Mouse (Mus musculus) 3134 (cell line): ENCODE measurements at regions not wholly inside any gene's neighbourhood (a gene's known extent, or its start where the extent isn't known, plus 50 kb on each side); places are given as distances from the start of the nearest gene placed in this dataset.
"Not testable (repeated sequence)": the region's sequence is repeated elsewhere in the genome, so short reads cannot be mapped to it uniquely, and the experiment has no call there.

Experiments used
- DNase-seq: peaks from one replicate; pipeline ENCODE4 v3.0.0-alpha.2; 2011; ENCODE audit warnings: low spot score; ENCODE audit not compliant: insufficient read length; ENCODE audit errors: extremely low read depth

GRCm38 (mm10) chr11:52460190-52460780, 64.1 kb downstream of the 9530068E07Rik start:
- DNase-seq: no peak

DNA sequence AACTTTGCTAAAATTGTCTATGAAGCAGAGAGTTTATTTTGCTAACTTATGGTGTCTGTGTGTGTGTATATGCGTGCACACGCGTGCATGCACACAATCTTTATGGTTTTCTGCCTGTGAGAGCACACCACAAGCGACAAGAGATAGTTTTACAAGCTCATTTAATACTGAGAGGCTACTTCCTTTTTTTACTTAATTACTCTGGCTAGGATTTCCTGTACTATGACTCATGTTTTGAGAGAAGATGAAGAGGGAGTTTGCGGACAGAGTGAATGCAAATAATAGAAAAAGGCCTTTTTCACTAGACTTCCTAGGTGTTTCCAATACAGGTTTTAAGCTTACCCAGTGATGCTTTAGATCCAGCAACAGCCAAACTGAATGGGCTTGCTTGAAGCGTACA, 74.9 kb downstream of the 9530068E07Rik start:
- not testable (repeated sequence) for DNase-seq

DNA sequence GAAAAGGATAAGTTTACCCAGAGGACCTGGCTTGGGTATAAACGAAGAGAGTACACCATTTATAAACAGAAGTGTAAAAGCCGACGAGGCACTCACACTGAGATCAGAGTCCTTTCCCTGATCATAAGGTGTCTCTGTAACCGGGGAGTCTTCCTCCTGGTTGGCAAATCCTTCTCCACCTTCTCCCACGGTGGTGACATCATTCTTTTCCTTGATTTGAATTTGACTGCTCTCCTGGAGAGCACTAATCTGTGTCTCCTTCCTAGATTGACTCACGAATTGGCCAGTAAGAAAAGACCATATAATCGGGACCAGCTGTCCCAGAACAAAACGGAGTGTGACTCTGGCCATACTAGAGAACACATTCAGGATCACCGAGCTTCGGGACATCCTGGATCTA, 83.9 kb downstream of the 9530068E07Rik start:
- not testable (repeated sequence) for DNase-seq

DNA sequence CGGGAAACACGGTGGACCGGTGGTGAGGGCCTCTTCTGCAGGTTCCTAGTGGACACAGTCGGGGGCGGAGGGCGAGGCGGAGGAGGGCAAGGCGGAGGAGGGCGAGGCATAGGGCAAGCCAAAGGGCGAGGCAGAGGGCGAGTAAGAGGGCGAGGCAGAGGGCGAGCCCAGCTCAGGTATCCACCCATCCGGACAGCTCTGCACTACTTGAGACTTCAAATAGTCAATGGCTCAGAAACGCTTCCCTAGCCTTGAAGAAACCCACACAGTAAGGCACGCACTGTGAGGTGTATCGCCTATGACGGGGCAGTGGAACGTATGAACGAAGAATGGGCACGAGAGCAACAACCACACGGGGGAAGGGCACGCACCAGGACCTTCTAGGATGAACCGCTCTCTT, 84.5 kb downstream of the 9530068E07Rik start:
- DNase-seq: not testable (repeated sequence)

- DNase-seq: not testable (repeated sequence)
Measured at GRCm38 (mm10) chr11:52483534-52483933, 87.3 kb downstream of the 9530068E07Rik start.

DNA sequence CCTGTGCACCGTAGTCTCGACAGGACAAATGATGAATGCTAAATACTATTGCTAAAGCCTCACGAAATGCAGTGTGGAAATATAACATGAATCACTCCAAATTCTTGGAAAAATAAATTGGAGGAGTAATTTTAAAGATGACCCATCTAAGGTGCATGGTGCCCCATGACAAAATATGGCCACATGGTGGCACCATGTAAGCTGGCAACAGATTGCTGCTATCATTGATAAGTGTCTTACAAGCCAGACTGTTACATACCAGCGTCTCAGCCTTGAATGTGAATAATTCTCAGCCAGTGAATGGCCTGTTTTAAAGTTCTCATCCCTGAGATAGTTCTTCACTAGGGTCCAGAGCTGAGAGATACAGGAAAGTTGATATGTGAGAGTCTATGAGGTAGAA, 92.3 kb downstream of the 9530068E07Rik start:
- DNase-seq: not testable (repeated sequence)

DNA sequence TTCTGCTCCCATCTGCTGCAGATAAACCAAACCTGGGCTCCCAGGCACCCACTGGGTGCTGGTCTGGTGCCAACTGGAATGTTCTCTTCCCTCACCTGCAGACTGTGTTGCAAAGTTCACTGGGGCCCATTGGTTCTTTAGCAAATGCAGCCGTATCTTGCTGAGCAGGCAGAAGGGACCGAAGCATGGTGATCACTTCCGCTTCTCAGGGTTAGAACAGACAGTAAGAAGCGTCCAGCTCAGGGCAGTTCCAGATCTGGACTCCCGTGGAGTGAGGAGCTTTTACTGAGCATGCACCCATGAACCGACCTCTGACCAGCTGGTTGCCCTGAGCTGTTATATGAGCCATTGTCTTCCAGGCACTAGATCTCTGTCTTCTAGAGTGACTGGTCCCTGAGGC, 97.1 kb downstream of the 9530068E07Rik start:
- DNase-seq: no peak

DNA sequence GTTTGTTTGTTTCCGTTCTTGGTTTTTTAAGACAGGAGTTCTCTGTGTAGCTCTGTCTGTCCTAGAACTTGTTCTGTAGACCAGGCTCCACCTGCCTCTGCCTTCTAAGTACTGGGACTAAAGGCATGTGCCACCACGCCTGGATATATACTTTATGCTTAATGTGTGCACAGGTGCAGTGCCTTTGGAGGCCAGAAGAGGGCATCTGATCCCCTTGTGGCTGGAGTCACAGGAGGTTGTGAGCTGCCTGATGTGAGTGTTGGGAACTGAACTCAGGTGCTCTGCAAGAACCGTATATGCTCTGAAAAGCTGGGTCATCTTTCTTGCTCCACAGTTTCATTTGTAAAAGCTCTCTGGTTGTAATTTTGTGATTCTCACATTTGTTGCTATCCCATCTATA, 100.7 kb downstream of the 9530068E07Rik start:
- DNase-seq: no peak

- no peak for DNase-seq
Measured at GRCm38 (mm10) chr11:52502759-52503365, 106.6 kb downstream of the 9530068E07Rik start.

DNA sequence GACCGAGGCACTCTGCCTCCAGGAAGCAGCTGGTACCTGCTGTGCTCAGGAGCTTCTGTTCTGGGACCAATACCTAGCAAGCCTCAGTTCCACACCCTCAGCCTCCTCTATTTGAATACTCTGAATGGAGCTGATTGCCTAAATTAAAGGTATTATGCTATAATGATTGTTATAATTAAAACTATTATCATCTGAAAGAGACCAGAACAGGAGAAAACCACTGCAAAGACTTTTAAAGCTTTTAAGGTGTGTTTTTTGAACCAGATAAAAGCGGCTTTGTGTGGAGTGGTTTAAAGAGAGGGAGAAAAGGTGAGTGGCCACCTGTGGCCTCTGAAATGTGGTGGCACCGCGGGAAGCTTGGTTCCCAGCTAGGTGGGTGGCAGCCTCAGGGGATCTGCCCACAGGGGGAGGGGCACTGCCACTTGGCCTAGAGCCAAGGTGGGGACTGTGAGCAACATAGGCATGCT, 115.6 kb downstream of the 9530068E07Rik start:
- DNase-seq: no peak

DNA sequence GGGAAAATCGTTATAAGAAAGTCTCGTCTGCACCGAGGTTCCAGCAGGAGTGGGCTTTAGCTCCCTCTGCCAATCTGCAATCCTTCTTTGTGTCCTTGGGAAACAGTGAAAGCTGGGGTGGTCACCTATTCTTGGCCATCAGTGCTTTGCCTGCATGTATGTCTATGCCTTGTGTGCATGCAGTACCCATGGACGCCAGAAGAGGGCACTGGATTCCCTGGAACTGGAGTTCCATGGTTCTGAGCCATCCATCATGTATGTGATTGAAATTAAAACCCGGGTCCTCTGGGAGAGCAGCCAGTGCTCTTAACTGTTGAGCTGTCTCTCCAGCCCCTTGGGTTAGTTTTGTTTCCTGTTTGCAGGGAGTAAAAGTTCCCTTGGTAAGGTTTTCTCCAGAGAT, 121.1 kb downstream of the 9530068E07Rik start:
- no peak for DNase-seq

- DNase-seq: no peak
Measured at GRCm38 (mm10) chr11:52519877-52520276, 123.6 kb downstream of the 9530068E07Rik start.

GRCm38 (mm10) chr11:52521879-52522278, 125.7 kb downstream of the 9530068E07Rik start:
- no peak for DNase-seq

GRCm38 (mm10) chr11:52522384-52522783, 126.2 kb downstream of the 9530068E07Rik start:
- no peak for DNase-seq

- DNase-seq: no peak
Measured at GRCm38 (mm10) chr11:52523191-52523590, 127.0 kb downstream of the 9530068E07Rik start.

GRCm38 (mm10) chr11:52523671-52524070, 127.4 kb downstream of the 9530068E07Rik start:
- DNase-seq: no peak

DNA sequence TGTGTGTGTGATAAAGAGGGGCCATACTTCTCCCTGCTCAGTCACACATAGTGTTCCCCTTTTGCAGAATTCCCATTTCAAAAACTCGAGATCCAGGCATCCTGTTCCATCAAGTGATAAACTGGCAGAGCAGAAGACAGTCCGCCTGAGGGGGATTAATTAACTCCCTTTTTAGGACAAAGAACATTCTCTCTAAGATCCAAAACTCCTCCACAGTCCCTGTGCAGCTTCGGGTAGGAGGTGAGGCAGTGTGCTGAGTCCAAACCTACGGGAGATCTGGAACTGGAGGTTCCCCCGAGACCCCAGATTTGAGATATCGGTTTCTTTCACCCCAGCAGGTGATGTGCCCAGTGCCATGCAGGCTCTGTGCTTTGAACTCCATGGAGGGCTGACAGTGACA, 129.2 kb downstream of the 9530068E07Rik start:
- DNase-seq: no peak

- DNase-seq: no peak
Measured at GRCm38 (mm10) chr11:52526306-52526705, 130.1 kb downstream of the 9530068E07Rik start.

- no peak for DNase-seq
Measured at GRCm38 (mm10) chr11:52533379-52533778, 137.2 kb downstream of the 9530068E07Rik start.

- no peak for DNase-seq
Measured at GRCm38 (mm10) chr11:52534586-52534985, 138.4 kb downstream of the 9530068E07Rik start.

- DNase-seq: no peak
Measured at GRCm38 (mm10) chr11:52536211-52536610, 140.0 kb downstream of the 9530068E07Rik start.

- DNase-seq: no peak
Measured at GRCm38 (mm10) chr11:52536841-52537240, 140.6 kb downstream of the 9530068E07Rik start.
